Mouse (Mus musculus) midbrain, postnatal 0 days (tissue): ENCODE measurements around the gene Olfr545. TPM values are rescaled to one million over a fixed set of nuclear protein-coding genes. Genes with fewer than 3 reads are reported as not detected.
A peak's percentile ranks its signal among the peaks of the same experiment; 100 is the strongest.

Source experiments
- ATAC-seq: fragments of 200-750 bp; cut with Nextera tagmentation; 2 replicates; pipeline ENCODE4 v1.8.0; 2017; ENCODE audit warnings: moderate number of reproducible peaks, mild to moderate bottlenecking, moderate TSS enrichment, moderate library complexity; ENCODE audit not compliant: low FRiP score
- DNase-seq: peaks from one replicate; pipeline ENCODE4 v3.0.0-alpha.2; 2015; ENCODE audit warnings: low spot score
- H3K27ac ChIP-seq: fragments of 300-500 bp; sonication (generic); 2 replicates; pipeline ENCODE4 v1.5.1; 2014; ENCODE audit warnings: low read depth, mild to moderate bottlenecking, low read length, mixed read lengths
- H3K27me3 ChIP-seq: fragments of 300-500 bp; sonication (generic); 2 replicates; pipeline ENCODE4 v1.6.1; 2014; ENCODE audit warnings: low read length, control low read depth, mixed read lengths; ENCODE audit not compliant: insufficient read depth
- H3K36me3 ChIP-seq: fragments of 300-500 bp; sonication (generic); 2 replicates; pipeline ENCODE4 v1.6.1; 2014; ENCODE audit warnings: low read length, control low read depth, mixed read lengths; ENCODE audit not compliant: insufficient read depth
- H3K4me1 ChIP-seq: fragments of 300-500 bp; sonication (generic); 2 replicates; pipeline ENCODE4 v1.6.1; 2014; ENCODE audit warnings: mild to moderate bottlenecking, control low read depth, antibody characterized with exemption, low read length, mixed read lengths; ENCODE audit not compliant: insufficient read depth
- H3K4me2 ChIP-seq: fragments of 300-500 bp; sonication (generic); 2 replicates; pipeline ENCODE4 v1.6.1; 2014; ENCODE audit warnings: low read depth, mild to moderate bottlenecking, low read length, mixed read lengths; ENCODE audit not compliant: poor library complexity, severe bottlenecking
- H3K4me3 ChIP-seq: fragments of 300-500 bp; sonication (generic); 2 replicates; pipeline ENCODE4 v1.5.1; 2014; ENCODE audit warnings: low read depth, mild to moderate bottlenecking, low read length, moderate library complexity
- H3K9ac ChIP-seq: fragments of 300-500 bp; sonication (generic); replicated peaks from 2 replicates; pipeline ENCODE4 v1.6.1; 2014; ENCODE audit warnings: mild to moderate bottlenecking, low read length, moderate library complexity, mixed read lengths; ENCODE audit not compliant: poor library complexity, severe bottlenecking
- H3K9me3 ChIP-seq: fragments of 300-500 bp; sonication (generic); 2 replicates; pipeline ENCODE4 v1.6.1; 2016; ENCODE audit warnings: low read length, control low read depth
- CTCF ChIP-seq: IDR thresholded peaks from 2 replicates; pipeline ENCODE4 v1.5.1; 2016; ENCODE audit warnings: antibody characterized with exemption, mild to moderate bottlenecking
- WGBS: fragments of 180-500 bp; shearing (Covaris S2); extraction: QIAGEN DNeasy Blood & Tissue Kit; methylation state at CpG from one replicate; pipeline ENCODE4 v1.1.7; 2014; 5-methylcytosine and 5-hydroxymethylcytosine counted together
- polyA plus RNA-seq: library from polyadenylated mRNA; unstranded; fragments of >200 nt; fragmentation: Nextera tagmentation; extraction: Ambion mirVana; gene quantifications from 2 replicates; pipeline ENCODE4 v1.2.1, GENCODE M21; 2015
- total RNA-seq: library from RNA; depleted of rRNA; stranded (reverse); fragments of >200 nt; gene quantifications from 2 replicates; pipeline ENCODE4 v1.2.3, GENCODE M21; 2014

Olfr545 gene
- total and polyA plus RNA-seq, 2 experiments from 2014 or later, result 0.17 TPM; not detected in 1

DNA sequence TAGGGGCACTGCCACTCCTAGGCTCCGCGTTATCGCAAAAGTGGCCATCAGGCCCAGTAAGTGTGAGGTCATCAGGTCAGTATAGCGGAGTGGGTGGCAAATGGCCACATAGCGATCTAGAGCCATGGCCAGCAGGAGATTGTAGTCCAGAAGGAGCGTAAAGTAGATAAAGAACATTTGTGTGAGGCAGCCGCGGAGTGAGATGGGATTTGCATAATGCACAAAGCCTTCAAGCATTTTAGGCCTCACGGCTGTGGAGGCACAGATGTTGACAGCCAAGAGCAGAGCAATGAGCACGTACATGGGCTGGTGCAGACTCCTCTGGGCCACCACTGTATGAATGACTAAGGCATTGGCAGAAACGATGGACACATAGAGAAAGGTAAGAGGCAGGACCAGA lies 22.0 kb downstream of the Olfr545 start:
- Histone ChIP-seq H3K36me3 (no peaks in the 10 kb centered on the region), H3K4me3 (no peak overlapping the region), H3K4me1 (no peaks in the 10 kb centered on the region), H3K4me2 (no peak overlapping the region), H3K9me3 (no peaks in the 10 kb centered on the region), H3K27ac (no peak overlapping the region), H3K9ac (no peak overlapping the region), H3K27me3 (no peaks in the 10 kb centered on the region)
- ATAC-seq (no peak), DNase-seq (no peak)
- WGBS, result 71% methylated on average over 11 of the region's 11 CpGs
- peak; percentile 21; the same call in 1 of the 2 replicates for TF ChIP-seq CTCF

DNA sequence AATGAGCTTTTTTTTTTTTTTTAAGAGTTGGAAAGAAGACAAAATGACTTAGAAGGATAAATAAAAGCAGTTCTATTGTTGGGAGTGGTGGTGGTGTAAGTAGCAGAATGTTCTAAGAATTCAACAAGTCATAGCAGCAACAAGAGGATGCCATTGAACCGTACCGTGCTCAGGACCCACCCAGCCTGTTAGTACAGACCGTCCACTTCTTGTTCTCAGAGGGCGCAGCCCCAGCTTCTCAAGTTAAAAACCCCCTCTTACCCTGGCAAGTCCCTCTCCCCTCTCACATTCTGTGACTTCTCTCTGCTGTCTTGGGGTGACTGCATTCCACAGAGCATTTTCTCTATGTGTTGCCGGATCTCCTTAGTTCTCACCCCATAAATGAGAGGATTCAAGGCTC lies 22.8 kb downstream of the Olfr545 start:
- TF ChIP-seq CTCF, result no peak
- Histone ChIP-seq H3K4me2 (no peak overlapping the region), H3K36me3 (no peaks in the 10 kb centered on the region), H3K27me3 (no peaks in the 10 kb centered on the region), H3K9me3 (no peaks in the 10 kb centered on the region), H3K27ac (no peak overlapping the region), H3K9ac (no peak overlapping the region), H3K4me3 (no peak overlapping the region), H3K4me1 (no peaks in the 10 kb centered on the region)
- ATAC-seq, result no peak
- WGBS, result 98% methylated on average over 5 of the region's 5 CpGs
- DNase-seq, result no peak

GRCm38 (mm10) chr7:102472675-102473074 lies 26.7 kb downstream of the Olfr545 start:
- Histone ChIP-seq H3K36me3 (peaks cover 11% of the 10 kb centered on the region), H3K4me2 (no peak overlapping the region), H3K9ac (no peak overlapping the region), H3K27ac (no peak overlapping the region), H3K27me3 (no peaks in the 10 kb centered on the region), H3K4me1 (no peaks in the 10 kb centered on the region), H3K9me3 (no peaks in the 10 kb centered on the region), H3K4me3 (no peak overlapping the region)
- 70% methylated on average over 5 of the region's 5 CpGs for WGBS
- ATAC-seq (no peak), DNase-seq (no peak)
- TF ChIP-seq CTCF, result no peak

- WGBS, result 84% methylated on average over 8 of the region's 8 CpGs
- H3K9ac ChIP-seq, result no peak overlapping the region
- H3K4me2 ChIP-seq, result no peak overlapping the region
- no peak for ATAC-seq
- no peak overlapping the region for H3K4me3 ChIP-seq
- DNase-seq, result no peak
- peaks cover 40% of the 10 kb centered on the region for H3K36me3 ChIP-seq
- H3K27me3 ChIP-seq, result no peaks in the 10 kb centered on the region
- TF ChIP-seq CTCF, result no peak
- no peak overlapping the region for H3K27ac ChIP-seq
- no peaks in the 10 kb centered on the region for H3K4me1 ChIP-seq
- H3K9me3 ChIP-seq, result no peaks in the 10 kb centered on the region
Measured at GRCm38 (mm10) chr7:102467566-102467965, 31.8 kb downstream of the Olfr545 start.

- no peak for DNase-seq
- Histone ChIP-seq H3K27ac (no peak overlapping the region), H3K27me3 (no peaks in the 10 kb centered on the region), H3K9ac (no peak overlapping the region), H3K9me3 (no peaks in the 10 kb centered on the region), H3K4me3 (no peak overlapping the region), H3K36me3 (peaks cover 42% of the 10 kb centered on the region), H3K4me1 (no peaks in the 10 kb centered on the region), H3K4me2 (no peak overlapping the region)
- ATAC-seq, result no peak
- no peak for TF ChIP-seq CTCF
- WGBS, result 75% methylated on average over 5 of the region's 5 CpGs
Measured at GRCm38 (mm10) chr7:102458618-102459380, 40.6 kb downstream of the Olfr545 start.

DNA sequence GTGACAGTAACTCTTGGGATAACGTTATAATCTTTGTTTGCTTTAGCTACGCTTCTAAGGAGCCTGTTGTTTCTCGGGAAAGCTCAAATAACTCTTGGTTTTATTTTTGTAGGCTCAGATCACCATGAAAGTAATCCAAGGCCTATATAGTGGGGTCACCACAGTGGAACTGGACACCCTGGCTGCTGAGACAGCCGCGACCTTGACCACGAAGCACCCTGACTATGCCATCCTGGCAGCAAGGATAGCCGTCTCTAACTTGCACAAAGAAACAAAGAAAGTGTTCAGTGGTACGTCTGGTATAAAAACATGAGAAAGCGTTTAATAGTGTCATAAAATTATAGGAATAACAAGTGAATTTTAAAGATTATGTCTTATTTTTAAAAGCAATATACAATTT lies 52.9 kb downstream of the Olfr545 start:
- Histone ChIP-seq H3K27me3 (no peaks in the 10 kb centered on the region), H3K9ac (no peak overlapping the region), H3K4me3 (no peak overlapping the region), H3K36me3 (peaks cover 11% of the 10 kb centered on the region; the same call in 1 of the 2 replicates), H3K4me1 (no peaks in the 10 kb centered on the region), H3K27ac (no peak overlapping the region), H3K9me3 (no peaks in the 10 kb centered on the region), H3K4me2 (no peak overlapping the region)
- ATAC-seq (no peak), DNase-seq (no peak)
- WGBS, result 94% methylated on average over 9 of the region's 9 CpGs
- no peak for TF ChIP-seq CTCF
